Mouse (Mus musculus): Measurements from ENCODE around the gene Rnf38.

Gene Rnf38

DNA sequence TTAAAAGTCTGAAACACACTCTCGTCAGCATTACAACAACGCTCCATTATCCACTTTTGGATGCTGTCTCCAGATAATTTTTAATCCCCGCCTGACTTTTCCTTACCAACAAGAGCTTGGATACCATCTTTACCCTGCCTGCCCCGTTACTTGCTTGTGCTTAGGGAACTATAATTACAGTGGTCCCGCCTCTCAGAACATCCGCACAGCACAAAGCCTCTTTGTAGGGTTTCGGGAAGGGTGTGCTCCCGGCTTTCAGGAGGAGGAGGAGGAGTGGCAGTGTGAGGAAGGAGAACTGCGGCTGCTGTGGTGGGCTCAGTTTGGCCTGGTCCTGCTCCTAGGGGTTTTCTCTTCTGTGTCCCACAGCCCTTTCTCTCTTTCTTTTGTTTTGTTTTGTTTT, 9.4 kb downstream of the Rnf38 start:
- DNase-seq (ENCODE audit: low spot score), result no peak

DNA sequence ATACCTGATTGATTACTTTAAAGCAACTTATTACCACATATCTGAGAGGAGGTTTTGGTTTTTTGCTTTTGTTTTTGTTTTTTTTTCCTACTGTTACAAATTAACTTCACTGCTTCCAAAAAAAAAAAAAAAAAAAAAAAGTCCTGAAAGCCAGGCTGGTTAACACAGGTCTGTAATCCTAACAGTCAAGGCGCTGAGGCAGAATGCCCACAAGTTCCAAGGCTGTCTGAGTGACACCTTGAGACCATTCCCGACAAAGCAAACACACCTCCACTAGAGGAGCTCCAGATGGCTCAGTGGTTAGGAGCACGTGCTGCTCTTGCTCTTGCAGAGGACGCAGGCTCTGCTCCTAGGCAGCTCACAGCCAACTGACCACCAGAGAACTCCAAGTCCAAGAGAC, 10.1 kb downstream of the Rnf38 start:
- no peak for DNase-seq (ENCODE audit: low spot score)

DNA sequence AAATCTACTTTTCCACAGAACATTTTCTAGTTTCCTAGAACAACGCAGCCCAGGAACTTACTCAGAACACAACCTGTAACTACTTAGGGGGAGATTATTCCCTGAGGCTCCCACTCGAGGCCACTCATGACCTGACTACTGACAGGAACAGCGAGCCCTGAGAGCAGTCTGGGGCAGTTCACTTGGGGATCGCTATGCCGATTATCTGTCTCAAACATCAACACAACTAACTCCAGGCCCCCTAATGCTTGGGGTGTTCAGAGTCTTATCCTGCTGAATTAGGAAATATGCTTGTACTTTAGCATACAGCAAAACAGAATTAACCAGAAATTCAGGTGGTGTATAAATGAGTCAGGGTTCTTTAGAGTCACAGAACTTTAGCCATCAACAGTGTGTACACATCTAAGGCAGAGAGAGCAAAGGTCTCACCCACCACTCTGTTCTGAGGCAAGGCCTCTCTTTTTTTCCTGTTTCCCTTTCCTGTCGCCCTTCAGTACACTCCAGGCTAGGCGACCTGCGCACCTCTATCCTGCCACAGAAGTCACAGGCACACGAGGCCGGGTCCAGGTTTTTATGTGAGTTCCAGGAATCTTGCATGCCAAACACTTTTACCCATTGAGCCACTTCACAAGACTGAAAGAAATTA, 16.7 kb downstream of the Rnf38 start:
- no peak for DNase-seq (ENCODE audit: low spot score)

DNA sequence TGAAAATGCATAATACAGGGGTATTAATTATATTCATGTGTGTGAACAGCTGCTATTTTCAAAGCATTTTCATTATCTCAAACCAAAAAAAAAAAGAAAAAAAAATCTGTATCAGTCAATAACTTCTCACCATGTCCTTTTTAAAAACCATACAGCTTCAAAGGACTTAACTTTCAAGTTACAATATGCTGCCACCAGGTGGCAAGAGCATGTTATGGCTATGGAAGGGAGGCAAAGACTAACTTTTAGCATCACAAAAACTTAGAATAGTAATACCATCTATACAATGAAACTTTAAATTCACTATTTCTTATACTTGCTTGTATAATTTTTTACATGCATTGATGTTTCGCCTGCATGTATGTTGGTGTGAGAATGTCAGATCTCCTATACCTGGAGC, 33.6 kb downstream of the Rnf38 start:
- DNase-seq (ENCODE audit: low spot score), result no peak

DNA sequence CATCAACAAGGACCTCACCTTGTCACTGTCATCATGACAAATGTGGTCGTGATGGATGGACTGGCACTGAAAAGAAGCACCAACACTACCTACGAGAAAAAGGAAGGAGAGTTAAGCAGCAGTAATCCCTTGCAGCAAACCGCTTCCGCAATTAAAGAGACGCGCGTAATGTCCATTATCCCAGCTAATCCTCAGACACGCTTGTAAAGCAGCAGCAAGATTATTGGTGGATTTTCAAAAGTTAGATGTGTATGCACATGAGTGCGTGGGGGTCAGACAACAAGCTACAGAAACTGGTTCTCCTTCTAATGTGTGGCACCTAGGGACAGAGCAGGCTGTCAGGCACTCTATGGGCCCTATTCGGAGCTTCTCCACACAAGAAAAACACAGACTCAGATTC, 46.2 kb downstream of the Rnf38 start:
- no peak for DNase-seq (ENCODE audit: low spot score)

DNA sequence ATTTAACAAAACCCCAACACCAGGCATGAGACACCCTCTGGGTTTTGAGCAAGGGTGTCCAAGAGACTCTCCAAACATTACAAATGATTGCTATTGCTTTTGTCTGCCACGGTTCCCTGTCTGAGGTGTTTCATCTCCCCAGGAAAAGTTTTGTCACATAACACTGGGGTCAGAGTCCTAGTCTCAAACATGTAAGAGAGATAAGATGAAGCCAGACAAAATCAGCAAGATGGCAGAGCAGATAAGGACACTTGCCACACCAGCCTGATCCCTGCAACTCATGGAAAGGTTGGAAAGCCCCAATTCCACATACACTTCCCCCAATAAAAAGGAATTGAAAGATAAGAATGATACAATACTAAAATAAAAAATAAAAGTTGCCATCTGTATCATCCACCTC, 49.7 kb downstream of the Rnf38 start:
- no peak for DNase-seq (ENCODE audit: low spot score)

DNA sequence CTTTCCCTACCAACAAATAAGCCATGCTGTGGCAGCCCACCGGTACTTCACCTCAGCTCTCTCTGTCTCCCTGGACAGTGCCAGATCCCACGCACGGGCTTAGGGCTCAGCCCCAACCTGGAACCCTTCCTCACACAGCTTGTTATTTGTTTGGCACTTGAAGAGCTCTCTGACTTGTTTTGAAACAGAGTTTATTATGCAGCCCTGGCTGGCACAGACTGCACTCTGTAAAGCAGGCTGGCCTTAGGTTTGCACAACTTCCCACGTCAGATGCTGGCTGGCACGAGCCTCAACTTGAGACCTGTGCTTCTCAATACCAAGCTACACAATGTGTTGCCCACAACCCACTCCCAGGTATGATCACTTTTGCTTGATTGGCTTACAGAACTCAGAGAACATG, 53.8 kb downstream of the Rnf38 start:
- DNase-seq (ENCODE audit: low spot score), result peak; percentile 28

DNA sequence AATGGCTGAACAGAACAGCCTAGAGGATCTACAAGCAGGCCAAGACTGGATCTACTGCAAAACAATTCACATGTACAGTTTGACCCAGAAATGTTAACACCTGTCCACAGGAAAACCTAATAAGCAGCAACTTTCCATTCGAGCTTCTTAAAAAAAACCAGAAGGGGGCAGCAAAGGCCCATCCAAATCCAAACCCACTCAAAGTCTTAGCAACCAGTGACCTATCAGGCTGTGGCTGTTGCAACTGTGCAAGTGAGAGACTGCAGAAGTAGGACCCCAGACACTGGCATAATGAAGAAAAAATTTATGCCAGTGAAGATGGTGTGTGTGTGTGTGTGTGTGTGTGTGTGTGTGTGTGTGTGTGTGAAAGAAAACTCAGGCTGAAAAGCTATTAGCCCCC, 60.4 kb downstream of the Rnf38 start:
- no peak for DNase-seq (ENCODE audit: low spot score)

DNA sequence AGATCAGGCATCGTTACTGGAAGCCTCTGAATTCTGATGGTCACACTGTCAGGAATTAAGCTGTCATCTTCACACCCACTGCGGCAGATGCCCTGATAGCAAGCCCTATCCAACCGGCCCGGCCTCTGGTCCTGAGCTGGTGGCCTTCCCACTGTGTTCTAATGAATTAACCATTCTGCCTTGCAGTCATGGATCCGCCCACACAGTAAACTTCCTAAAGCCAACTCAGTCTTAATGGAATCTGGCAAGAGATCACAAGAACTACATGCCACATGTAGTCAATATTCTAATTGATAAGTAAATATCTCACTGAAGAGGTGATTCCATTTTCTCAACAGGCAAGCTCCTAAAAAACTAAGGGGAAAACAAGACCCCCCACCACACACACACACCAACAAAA, 60.9 kb downstream of the Rnf38 start:
- no peak for DNase-seq (ENCODE audit: low spot score)

DNA sequence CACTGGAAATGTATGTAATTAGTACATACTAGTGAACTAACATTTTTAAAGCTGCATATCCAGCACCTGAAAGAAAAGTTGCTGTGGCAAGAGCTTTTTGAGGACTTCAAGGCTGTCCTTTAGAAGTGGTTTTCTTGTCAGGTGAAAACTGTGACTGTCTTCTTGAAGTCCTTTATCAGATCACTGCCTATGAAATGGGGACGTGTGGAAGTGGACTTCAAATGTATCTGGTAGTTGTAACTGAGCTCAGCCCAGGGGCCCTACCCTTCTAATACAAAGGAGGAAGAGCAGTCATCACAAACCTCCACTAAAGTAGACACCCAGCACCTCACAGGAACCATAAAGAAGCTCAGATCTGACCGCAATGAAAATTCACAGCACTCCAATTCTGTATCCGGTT, 63.7 kb downstream of the Rnf38 start:
- no peak for DNase-seq (ENCODE audit: low spot score)

DNA sequence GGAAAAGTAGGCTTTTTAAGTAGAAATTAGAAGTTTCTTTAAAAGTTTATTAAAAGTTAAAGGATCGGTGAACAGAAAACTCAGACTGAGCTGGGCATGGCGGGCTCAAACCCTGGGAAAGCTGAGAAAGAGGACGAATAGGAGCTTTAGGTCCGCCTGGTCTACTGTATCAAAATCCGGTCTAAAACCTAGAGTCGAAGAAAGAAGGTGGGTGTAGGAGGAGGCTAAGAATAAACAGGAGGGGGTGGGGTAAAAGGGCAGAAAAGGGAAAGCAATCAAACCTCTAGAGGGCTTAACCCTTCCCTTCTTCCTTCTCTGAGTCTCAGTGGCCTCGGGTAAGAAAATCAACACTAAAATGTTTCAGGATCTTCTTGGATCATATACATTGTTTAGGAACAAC, 64.8 kb downstream of the Rnf38 start:
- no peak for DNase-seq (ENCODE audit: low spot score)

DNA sequence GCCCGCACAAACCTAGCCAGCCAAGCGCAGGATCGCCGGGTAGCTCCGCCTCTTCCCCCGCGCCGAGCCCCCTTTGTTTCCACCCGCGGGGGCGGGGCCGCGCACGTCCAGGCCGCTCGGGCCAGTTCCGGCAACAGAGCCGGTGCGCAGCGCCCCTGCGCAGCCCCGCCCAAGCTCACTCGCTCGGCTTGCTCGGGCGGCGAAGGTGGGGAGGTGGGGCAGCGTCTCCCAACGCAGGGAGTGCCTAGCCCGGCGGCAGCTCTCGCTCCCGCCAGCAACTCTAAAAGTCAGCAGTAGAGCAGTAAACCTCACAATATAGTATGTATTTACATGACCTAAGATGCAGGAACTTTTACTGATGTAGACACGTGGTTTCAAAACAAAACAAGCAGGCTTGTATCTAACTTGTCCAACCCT, 65.3 kb downstream of the Rnf38 start:
- DNase-seq (ENCODE audit: low spot score), result peak; percentile 98

DNA sequence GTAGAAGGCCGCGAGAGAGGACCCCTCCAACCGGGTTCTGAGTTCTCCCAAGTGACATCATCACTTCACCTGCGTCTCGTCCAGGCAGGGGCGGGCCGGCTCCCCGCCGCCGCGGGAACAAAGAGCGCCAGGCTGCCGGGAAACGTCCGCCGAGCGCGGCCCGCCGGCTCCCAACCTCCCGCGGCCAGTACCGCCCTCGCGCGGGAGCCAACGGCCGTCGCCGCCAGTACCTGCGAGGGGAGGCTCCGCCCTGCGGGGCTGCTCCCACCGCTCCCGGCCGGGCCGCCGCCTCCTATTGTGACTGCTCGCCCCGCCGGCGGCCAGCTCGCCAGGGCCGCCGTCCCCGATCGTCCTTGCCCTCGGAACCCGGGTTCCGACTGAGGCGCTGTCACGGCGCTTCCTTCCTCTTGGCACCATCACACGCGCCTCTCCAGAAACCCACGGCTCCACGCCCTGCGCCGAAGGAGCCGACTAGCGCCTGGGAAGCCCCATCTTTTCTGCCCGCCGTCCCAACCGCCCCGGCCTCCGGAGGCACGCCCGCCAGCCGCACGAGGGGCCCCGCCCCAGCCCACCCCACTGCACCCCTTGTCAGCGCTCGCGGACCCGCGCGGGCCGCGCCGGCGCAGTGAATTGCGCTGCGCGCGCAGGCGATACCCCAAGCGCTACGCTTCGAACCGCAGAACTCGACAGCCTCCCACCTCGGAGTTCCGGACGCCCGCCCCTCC, 66.0 kb downstream of the Rnf38 start:
- DNase-seq (ENCODE audit: low spot score), result peak; percentile 89

DNA sequence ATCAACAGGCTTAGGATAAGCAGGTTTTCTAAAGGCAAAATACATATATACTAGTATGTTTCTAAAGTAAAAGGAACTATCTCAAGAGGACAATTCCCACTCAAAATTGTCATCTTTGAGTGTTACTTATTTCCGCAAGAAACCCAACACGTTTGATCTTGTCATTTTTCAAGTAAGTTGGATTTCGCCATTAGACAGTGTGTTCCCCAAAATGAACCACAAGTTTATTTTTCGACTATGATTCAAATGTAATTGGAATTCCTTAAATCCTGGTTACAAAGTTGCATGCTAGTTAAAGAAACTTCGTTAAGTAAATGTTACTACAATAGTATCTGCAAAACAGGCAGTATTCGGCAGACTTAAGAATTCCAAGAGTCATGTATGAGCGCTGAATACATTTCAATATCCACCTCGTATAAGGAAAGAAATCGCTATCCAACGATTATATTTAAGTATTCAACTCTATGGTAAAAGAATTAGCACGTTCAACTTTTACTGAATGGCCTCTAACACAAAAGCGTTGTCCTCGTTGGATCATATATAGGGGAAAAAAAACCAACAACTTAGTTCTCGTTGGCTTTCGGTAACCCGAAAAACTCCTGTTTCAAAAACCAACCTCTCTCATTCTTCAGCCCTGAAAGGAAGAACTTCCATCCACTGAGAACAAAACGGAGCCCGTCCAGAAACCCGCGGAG, 66.7 kb downstream of the Rnf38 start:
- no peak for DNase-seq (ENCODE audit: low spot score)

DNA sequence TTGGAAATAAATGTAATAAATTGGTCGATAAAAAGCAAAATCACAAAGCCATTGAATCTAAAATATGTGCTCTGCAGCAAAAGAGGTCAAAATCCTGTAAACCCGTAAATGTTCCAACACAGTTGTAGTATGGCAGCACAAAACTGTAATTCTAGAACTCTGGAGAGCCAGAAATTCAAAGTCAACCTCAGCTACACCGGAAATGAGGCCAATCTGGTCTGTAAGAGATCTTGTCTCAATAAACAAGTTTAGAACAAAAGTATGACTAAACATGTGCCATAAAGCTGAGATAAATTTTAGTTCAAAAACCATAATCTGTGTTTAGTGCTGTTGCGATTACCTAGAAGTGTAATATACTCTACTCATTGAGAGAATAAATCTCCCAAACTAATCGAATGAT, 69.0 kb downstream of the Rnf38 start:
- no peak for DNase-seq (ENCODE audit: low spot score)

DNA sequence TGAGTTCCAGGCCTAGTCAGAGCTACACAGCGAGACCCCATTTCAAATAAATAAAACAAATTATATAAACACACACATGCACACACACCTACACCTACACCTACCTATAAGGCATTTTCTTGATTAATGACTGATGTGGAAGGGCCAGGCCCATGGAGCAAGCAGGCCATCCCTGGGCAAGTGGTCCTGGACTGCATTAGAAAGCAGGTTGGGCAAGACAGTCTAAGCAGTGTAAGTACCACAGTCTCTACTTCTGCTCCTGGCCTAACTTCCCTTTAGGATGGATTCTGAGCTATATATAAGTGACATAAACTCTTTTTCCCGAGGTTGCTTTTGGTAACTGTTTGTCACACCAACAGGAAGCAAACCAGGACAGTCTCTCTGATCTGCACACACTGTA, 70.6 kb downstream of the Rnf38 start:
- no peak for DNase-seq (ENCODE audit: low spot score)

DNA sequence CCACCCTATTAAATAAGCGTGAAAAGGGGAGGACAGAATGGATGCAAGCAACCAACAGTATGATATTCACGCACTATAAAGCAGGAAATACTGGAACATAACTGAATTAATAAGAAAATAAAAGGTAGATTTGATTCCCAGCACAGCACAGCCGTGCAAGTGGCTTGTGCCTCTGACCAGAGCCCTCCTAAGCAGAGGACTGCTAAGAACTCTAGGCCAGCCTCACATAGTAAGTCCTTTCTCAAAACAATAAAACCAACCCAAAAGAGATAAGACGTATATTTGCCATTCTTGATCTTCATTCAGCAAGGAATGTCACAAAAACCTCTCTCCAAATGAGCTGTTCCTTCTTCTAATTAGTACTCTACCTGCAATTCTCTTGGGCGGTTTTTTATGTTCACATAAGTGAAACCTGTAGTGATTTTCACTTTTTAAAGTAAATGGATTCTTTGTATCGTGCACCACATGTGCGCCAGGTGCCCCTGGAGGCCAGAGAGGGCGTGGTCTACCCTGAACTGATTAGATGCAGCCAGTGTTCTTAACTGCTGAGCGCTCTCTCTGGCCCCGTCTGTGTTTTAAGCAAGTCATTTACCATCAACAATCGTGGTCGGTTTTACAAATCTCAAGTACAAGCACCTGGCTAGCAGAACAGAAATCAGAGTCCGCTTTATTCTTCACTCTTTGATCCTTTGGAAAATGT, 72.4 kb downstream of the Rnf38 start:
- DNase-seq (ENCODE audit: low spot score), result no peak

DNA sequence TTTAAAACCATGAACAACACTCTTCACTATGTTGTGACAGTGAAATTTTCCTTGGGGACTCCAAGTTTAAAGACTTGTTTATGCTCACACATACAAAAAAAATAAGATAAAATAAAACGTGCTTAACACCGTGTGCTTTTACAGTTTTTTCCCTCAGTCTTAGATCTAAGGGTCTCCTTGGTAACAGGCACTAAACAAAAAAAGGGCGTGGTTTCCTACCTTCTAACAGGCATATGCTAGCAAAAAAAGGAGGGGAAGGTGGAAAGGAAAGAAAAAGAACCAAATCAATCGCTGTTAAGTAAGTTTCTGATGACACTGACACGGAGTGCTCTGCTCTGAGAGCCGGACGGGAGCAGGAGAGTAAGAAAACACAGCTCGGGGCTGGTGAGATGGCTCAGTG, 73.8 kb downstream of the Rnf38 start:
- DNase-seq (ENCODE audit: low spot score), result no peak

DNA sequence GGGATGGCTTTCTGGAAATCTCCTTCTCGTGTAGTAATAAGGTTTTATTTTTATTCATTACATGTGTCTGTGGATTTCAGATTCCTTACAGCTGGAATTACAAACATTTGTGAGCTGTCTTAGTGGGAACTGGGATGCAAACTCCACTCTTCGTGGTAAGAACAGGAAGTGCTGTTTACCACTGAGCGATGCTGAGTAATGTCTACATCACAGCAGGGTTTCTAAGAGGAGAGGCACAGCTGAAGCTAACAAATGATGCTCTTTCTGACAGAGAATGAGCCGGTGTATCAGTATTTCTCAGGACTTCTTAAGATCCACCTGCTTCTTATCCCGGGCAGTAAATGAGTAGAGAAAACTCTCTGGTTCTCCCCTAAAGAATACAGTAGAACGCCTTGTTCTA, 77.1 kb downstream of the Rnf38 start:
- no peak for DNase-seq (ENCODE audit: low spot score)

DNA sequence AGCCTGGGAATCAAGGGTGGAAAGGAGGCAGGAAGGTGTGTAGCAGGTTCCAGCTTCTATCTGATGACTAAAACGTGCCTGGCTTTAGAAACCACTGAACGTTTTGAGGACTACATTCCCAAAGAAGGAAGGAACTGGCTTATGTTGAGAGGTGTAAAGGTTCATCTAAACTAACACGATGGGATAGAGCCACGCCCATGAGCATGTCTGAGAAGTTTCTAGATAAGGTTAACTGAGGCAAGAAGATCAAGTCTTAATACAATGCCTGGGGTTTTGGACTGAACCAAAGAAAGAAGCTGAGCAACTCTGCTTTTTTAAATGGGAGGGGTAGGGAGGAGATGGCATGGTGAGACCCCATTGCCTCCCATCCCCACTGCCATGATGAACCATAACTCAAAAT, 78.7 kb downstream of the Rnf38 start:
- DNase-seq (ENCODE audit: low spot score), result no peak

DNA sequence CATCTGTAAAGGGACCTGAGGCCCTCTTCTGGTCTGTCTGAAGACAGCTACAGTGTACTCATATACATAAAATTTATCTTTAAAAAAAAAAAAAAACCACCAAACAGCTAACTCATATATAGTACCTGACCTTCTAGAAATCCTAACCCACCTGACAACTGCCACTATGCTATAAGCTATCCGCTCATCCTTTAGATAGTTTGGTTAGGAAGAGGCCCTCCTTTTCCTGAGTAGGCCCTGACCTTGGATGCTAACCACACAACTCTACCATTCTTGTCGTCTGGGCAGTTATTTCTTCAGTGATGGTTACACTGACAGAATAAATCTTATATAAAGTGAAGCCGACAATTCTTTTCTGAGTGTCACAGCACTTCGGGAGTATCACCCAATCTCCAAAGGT, 80.7 kb downstream of the Rnf38 start:
- DNase-seq (ENCODE audit: low spot score), result no peak

DNA sequence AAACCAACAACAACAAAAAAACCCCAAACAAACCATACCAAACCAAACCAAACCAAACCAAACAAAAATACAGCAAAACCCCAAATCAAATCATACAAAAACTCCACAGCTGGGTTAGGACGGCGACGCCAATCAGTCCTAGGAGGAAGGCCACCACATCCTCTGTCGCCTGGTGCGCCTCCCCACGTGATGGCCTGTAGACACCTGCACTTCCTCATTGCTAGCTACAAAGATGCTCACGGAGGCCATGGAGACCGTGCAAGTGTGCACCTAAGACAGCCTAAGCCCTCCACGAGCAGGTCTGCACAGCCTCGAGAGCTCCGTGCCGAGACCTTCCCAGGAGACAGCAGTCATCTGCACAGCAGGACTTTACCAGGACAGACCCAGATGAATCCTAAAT, 106.8 kb downstream of the Rnf38 start:
- no peak for DNase-seq (ENCODE audit: low spot score)

Measured in ovary, postnatal 36 days (tissue).